Mouse (Mus musculus) cerebellum, adult 2 months (tissue): ENCODE measurements around the gene Tmem184a. TPM values are rescaled to one million over a fixed set of nuclear protein-coding genes. Genes with fewer than 3 reads are reported as not detected.
A peak's percentile ranks its signal among the peaks of the same experiment; 100 is the strongest.

Source experiments
- DNase-seq, 2 experiments: peaks; one replicate each; pipeline ENCODE4 v3.0.0; 2021
- H3K27ac ChIP-seq: fragments of 200-500 bp; 2 replicates; pipeline ENCODE4 v1.5.1; 2012; ENCODE audit warnings: low read length, control low read depth, inconsistent platforms; ENCODE audit not compliant: insufficient read depth
- H3K27me3 ChIP-seq: fragments of 200-500 bp; 2 replicates; pipeline ENCODE4 v1.6.1; 2012; ENCODE audit warnings: inconsistent platforms, mild to moderate bottlenecking, low read length, moderate library complexity; ENCODE audit not compliant: control insufficient read depth, insufficient read depth
- H3K4me1 ChIP-seq: fragments of 200-500 bp; 2 replicates; pipeline ENCODE4 v1.6.1; 2011; ENCODE audit warnings: low read length; ENCODE audit not compliant: control insufficient read depth, insufficient read depth
- H3K4me3 ChIP-seq: fragments of 200-500 bp; replicated peaks from 2 replicates; pipeline ENCODE3; 2011; ENCODE audit warnings: mild to moderate bottlenecking, low read depth, low read length, control low read depth; ENCODE audit not compliant: insufficient read depth
- CTCF ChIP-seq: fragments of 200-500 bp; IDR thresholded peaks from 2 replicates; pipeline ENCODE4 v1.5.1; 2011; ENCODE audit warnings: low read depth, mild to moderate bottlenecking, control low read depth, low read length, moderate library complexity, borderline replicate concordance; ENCODE audit not compliant: insufficient read depth
- POLR2A ChIP-seq: fragments of 200-500 bp; IDR thresholded peaks from 2 replicates; pipeline ENCODE4 v1.6.1; 2011; ENCODE audit warnings: low read length, control low read depth, borderline replicate concordance; ENCODE audit not compliant: insufficient read depth
- WGBS: fragments of 180-500 bp; shearing (Covaris S2); methylation state at CpG from one replicate; pipeline ENCODE4 v1.1.7; 2018; 5-methylcytosine and 5-hydroxymethylcytosine counted together
- polyA plus RNA-seq: library from polyadenylated mRNA; depleted of rRNA; stranded (reverse); fragments of >200 nt; gene quantifications from 2 replicates; pipeline ENCODE4 v1.2.3, GENCODE M21; 2012; rRNA removed

Gene Tmem184a
- polyA plus RNA-seq, 1 experiment: 0.54 TPM

GRCm38 (mm10) chr5:139758096-139758495, 61.6 kb downstream of the Tmem184a start:
- H3K4me3 ChIP-seq: no peak overlapping the region
- no peak overlapping the region for H3K27ac ChIP-seq
- TF ChIP-seq POLR2A (no peak), CTCF (no peak)
- no peaks in the 10 kb centered on the region for H3K27me3 ChIP-seq
- peak in 1 of 2 experiments; percentile 8 for DNase-seq
- H3K4me1 ChIP-seq: no peaks in the 10 kb centered on the region; the same call in 1 of the 2 replicates
- 66% methylated on average over 16 of the region's 16 CpGs for WGBS

GRCm38 (mm10) chr5:139756586-139756985, 63.1 kb downstream of the Tmem184a start:
- no peaks in the 10 kb centered on the region; the same call in 1 of the 2 replicates for H3K4me1 ChIP-seq
- DNase-seq: no peak
- H3K27me3 ChIP-seq: no peaks in the 10 kb centered on the region
- no peak overlapping the region for H3K4me3 ChIP-seq
- WGBS: 38% methylated on average over 2 of the region's 2 CpGs
- TF ChIP-seq POLR2A (no peak), CTCF (no peak)
- H3K27ac ChIP-seq: no peak overlapping the region

GRCm38 (mm10) chr5:139756135-139756534, 63.6 kb downstream of the Tmem184a start:
- TF ChIP-seq CTCF (no peak), POLR2A (no peak)
- Histone ChIP-seq H3K4me3 (no peak overlapping the region), H3K4me1 (no peaks in the 10 kb centered on the region; the same call in 1 of the 2 replicates), H3K27ac (no peak overlapping the region), H3K27me3 (no peaks in the 10 kb centered on the region)
- 83% methylated on average over 12 of the region's 12 CpGs for WGBS
- peak in 1 of 2 experiments; percentile 11 for DNase-seq

GRCm38 (mm10) chr5:139754753-139755152, 65.0 kb downstream of the Tmem184a start:
- Histone ChIP-seq H3K4me1 (no peaks in the 10 kb centered on the region; the same call in 1 of the 2 replicates), H3K27ac (no peak overlapping the region), H3K4me3 (no peak overlapping the region), H3K27me3 (no peaks in the 10 kb centered on the region)
- WGBS: 9% methylated on average over 12 of the region's 12 CpGs
- DNase-seq: peak; percentile 59 to 65
- TF ChIP-seq POLR2A (no peak), CTCF (peak; percentile 69)

Other genes starting within 250 kb of the Tmem184a start
- gene Micall2, start 83.6 kb downstream of the Tmem184a start, polyA plus RNA-seq: 2.6 and 2.7 TPM in 2 replicates
- 64.4 and 70.8 TPM in 2 replicates for gene Ints1, start 44.2 kb downstream of the Tmem184a start, polyA plus RNA-seq
- 6.8 and 7.8 TPM in 2 replicates for gene Mafk, start 28.4 kb downstream of the Tmem184a start, polyA plus RNA-seq
- not detected in 2 replicates for gene Gm26938, start 6.5 kb upstream of the Tmem184a start, polyA plus RNA-seq
- gene Psmg3, start 7.0 kb upstream of the Tmem184a start, polyA plus RNA-seq: 33.9 and 36.3 TPM in 2 replicates
- gene Elfn1, start 88.0 kb upstream of the Tmem184a start, polyA plus RNA-seq: 7.4 and 8.6 TPM in 2 replicates